Mouse (Mus musculus): Measurements from ENCODE around the gene Pgap2.
"Not testable (repeated sequence)": the region's sequence is repeated elsewhere in the genome, so short reads cannot be mapped to it uniquely, and the experiment has no call there.

DNA sequence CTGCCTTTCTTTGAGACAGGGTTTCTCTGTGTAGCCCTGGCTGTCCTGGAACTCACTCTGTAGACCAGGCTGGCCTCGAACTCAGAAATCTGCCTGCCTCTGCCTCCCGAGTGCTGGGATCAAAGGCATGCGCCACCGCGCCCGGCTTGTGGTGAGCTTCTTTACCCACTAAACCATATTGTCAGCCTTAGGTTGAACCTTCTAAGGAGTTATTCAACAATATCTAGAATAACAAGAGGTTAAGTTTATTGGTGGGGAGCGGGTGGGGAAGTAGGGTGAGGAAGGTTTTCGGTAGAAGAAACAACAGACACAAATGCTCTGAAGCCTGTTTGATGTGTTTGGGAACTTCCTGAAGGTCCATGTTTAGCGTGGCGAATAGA, 56.0 kb downstream of the Pgap2 start:
- not testable (repeated sequence) for TF ChIP-seq KAT2A (IDR thresholded peaks at IDR 0.05; ENCODE audit: insufficient replicate concordance, low read length); EP300 (IDR thresholded peaks at IDR 0.05; ENCODE audit: low read length); TCF12 (IDR thresholded peaks at IDR 0.05; ENCODE audit: low read depth, low read length); CTCF (conservative IDR thresholded peaks at IDR 0.05 in 1 of 2, IDR thresholded peaks at IDR 0.05 in 1 of 2; ENCODE audit: low read depth in 2 of 2, low read length in 2 of 2); POLR2A (IDR thresholded peaks at IDR 0.05; ENCODE audit: low read depth, low read length); E2F4 (IDR thresholded peaks at IDR 0.05; ENCODE audit: insufficient replicate concordance, low read depth, low read length); ZKSCAN1 (IDR thresholded peaks at IDR 0.05; ENCODE audit: borderline replicate concordance, low read depth, low read length); MXI1 (IDR thresholded peaks at IDR 0.05; ENCODE audit: low read depth, low read length); IRF4 (IDR thresholded peaks at IDR 0.05; ENCODE audit: low read depth, low read length); CHD2 (IDR thresholded peaks at IDR 0.05; ENCODE audit: low read length); ZC3H11A (IDR thresholded peaks at IDR 0.05; ENCODE audit: low read depth, low read length); MYC (IDR thresholded peaks at IDR 0.05; ENCODE audit: low read depth, low read length)
